Mouse (Mus musculus): ENCODE data around the gene Grk1.

Gene Grk1

DNA sequence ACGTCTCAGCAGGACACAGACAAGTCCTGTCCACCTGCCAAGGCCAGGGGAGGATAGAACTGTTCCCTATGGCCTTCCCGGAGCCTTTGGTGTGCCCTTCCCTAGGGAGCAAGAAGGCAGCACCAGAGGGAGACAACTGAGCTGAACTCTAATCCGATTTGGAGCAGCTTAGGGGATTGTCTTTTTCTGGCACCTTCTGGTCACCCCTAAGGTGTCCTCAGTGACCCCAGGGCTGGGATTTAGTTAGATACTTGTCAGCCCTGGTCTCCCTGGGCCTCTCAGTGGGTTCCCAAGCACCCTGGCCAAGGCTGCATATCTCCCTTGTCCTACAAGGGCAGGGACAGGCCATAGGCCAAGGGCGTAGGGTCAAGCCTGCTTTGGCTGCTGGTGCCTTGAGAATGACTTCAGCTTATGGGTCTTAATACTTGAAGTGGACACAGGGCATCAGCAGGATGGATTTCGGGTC lies at the start of gene Grk1:
TSS of gene Grk1 (plus strand) at position 416 of the 466 bp plus-strand sequence.
- DNase-seq (ENCODE audit: low read depth, low spot score), result no peak

GRCm38 (mm10) chr8:13356221-13356620 lies 48.7 kb upstream of the Grk1 start:
- DNase-seq (ENCODE audit: low read depth, low spot score), result no peak

- no peak for DNase-seq (ENCODE audit: low read depth, low spot score)
Measured at GRCm38 (mm10) chr8:13356681-13357080, 48.2 kb upstream of the Grk1 start.

- DNase-seq (ENCODE audit: low read depth, low spot score), result no peak
Measured at GRCm38 (mm10) chr8:13360213-13360612, 44.7 kb upstream of the Grk1 start.

DNA sequence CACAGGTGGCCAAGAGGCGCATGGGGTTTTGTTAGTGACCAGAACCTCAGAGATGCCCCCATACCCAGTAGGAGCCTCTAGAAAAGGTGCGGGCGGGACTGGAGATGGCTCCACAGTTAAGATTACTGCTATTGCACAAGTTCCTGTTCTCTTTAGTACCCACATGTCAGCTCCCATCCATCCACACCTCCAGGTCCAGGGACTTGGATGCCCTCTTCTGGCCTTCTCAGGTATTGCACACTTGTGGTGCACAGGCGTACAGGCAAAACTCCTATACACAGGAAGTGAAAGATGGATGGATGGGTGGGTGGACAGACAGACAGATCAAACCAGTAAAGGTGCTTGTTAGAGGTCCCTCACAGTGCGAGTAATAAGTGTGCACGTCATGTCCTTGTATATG lies 43.0 kb upstream of the Grk1 start:
- DNase-seq (ENCODE audit: low read depth, low spot score), result no peak

DNA sequence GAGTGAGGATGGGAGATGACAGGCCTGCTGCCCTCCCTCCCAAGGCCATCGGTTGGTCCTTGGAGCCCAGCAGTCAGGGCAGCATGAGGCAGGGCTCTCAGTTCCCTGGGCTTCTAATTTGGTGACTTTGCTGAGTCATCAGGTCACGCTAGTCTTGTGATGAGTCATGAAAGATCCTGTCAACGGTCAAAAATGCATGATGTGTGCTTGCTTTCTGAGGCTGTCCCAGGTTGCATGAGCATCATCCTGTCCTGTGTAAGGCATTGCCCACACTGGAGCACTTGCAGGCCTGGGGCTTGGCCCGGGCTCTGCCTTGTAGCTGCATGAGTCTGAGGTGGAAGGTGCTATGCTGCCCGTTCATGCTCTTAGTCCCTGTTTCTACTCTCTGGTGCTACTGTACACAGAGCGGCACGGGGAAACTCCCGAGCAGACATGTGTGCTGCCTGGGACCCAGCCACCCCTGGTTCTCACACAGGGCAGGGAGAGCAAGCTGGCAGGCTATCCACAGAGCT lies 31.7 kb upstream of the Grk1 start:
- DNase-seq (ENCODE audit: low read depth, low spot score), result no peak

GRCm38 (mm10) chr8:13381630-13382029 lies 23.3 kb upstream of the Grk1 start:
- no peak for DNase-seq (ENCODE audit: low read depth, low spot score)

DNA sequence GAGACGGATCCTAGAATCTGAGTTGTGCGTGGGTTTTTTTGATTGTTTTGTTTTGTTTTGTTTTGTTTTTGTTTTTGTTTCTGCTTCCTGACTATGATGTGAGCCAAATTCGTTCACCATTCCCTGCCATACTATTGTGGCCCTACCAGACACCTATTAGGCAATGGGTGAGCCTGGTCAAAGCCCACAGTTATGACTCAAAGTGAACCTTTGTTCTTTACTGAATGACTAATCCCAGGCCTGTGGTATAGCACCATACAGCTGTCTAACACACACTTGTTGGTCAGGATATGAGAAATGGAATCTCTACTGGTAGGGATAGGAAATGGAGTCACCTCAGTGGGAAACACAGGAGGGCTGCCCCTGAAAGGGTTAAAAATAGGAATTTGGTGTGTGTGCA lies 22.3 kb upstream of the Grk1 start:
- DNase-seq (ENCODE audit: low read depth, low spot score), result no peak

- DNase-seq (ENCODE audit: low read depth, low spot score), result no peak
Measured at GRCm38 (mm10) chr8:13382999-13383398, 21.9 kb upstream of the Grk1 start.

GRCm38 (mm10) chr8:13386366-13386765 lies 18.5 kb upstream of the Grk1 start:
- DNase-seq (ENCODE audit: low read depth, low spot score), result no peak

GRCm38 (mm10) chr8:13387728-13388127 lies 17.2 kb upstream of the Grk1 start:
- DNase-seq (ENCODE audit: low read depth, low spot score), result no peak

GRCm38 (mm10) chr8:13388744-13389143 lies 16.1 kb upstream of the Grk1 start:
- no peak for DNase-seq (ENCODE audit: low read depth, low spot score)

DNA sequence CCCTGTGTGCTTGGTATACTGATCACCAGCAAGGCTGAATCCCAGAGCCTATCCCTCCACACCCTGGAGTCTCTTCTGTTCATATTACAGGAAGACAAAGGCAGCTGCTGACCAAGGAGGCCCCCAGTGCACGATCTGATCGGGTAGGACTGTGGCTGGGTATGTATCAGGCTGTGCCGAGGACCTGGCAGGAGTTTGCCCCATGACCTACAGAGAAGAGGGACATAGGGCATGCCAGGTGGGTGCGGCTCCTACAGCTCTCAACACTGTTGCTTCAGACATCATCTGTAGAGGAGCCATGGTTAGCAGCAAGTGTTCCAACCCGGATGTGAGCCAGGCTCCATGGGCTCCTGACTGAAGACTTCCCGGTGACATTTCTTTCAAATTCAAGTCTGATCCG lies 11.0 kb upstream of the Grk1 start:
- no peak for DNase-seq (ENCODE audit: low read depth, low spot score)

- no peak for DNase-seq (ENCODE audit: low read depth, low spot score)
Measured at GRCm38 (mm10) chr8:13396725-13397124, 8.2 kb upstream of the Grk1 start, which contains the start of gene Atp4b. Atp4b (minus strand) TSS chr8:13396825.

GRCm38 (mm10) chr8:13403517-13403916 lies 1.4 kb upstream of the Grk1 start:
- no peak for DNase-seq (ENCODE audit: low read depth, low spot score)

DNA sequence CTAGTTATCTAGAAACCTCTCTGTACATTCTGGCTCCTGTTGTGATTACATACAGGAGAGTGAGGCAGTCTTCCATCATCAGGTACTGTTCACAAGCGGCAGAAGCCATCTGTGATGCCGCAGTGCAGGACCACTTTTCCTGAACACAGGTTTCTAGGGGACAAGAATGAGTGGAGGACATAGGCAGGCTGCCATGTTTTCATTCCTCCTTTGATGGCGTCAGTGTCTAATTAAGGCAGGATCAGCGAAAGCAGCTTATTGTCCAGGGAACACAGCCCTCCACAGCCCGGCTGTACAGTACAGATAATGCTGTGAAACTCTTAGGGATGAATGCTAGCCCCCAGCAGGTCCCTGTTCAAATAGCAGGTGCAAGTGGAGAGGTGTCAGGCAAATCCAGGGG lies 1.1 kb downstream of the Grk1 start:
- DNase-seq (ENCODE audit: low read depth, low spot score), result no peak

GRCm38 (mm10) chr8:13411597-13411996 lies 6.7 kb downstream of the Grk1 start:
- DNase-seq (ENCODE audit: low read depth, low spot score), result peak; percentile 16

GRCm38 (mm10) chr8:13412891-13413558 lies 8.1 kb downstream of the Grk1 start:
- peak; percentile 12 for DNase-seq (ENCODE audit: low read depth, low spot score)

DNA sequence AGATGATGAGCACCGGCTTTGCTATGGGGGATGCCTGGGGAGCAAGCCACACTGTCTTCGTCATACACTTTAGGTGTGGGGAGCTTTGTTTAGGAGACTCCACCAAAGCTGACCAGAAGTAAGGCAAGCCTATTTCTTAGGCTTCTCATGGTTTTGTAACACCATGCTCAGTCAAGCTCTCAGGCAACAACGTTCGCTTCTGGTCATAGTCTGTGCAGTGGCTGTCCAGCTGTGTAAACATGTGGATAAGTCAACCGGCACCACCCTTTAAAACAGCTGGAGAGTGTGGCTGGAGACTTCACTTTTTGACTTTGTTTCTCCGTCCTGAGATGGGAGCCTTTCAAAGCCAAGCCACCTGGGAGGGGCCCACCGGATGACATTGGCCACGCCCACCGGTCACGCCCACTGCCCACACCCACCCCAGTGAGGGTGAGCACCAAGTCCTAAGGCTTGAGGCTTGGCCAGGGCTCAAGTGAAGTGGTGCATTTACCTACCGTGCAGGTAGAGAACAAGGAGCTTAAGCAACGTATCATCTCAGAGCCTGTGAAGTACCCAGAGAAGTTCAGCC lies 9.0 kb downstream of the Grk1 start:
- DNase-seq (ENCODE audit: low read depth, low spot score), result no peak

GRCm38 (mm10) chr8:13415879-13416278 lies 11.0 kb downstream of the Grk1 start:
- DNase-seq (ENCODE audit: low read depth, low spot score), result no peak

DNA sequence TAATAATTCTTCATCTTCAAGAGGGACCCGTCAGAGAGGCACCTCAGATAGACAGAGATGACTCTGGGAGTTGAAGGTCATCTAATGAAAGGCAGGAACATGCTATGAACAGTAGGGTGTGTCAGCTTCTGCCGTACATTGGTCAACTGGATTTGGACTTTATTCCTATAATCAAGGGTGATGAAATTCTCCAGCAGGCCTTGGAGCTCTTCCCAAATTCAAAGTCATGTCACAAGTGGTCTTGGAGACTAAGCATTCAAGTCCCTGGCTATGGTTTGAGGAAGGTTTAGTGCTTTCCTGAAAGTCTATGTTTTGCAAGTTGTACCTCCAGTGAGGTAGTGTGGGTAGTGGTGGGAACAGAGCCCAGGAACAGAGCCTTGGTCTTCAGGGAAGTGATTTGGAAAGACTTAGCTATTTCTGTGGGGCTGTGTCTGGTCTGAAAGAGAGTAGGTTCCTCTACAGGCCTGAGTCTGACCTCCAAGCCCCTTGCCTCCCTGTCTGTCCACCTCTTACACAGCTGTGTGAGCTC lies 14.3 kb downstream of the Grk1 start:
- no peak for DNase-seq (ENCODE audit: low read depth, low spot score)

DNA sequence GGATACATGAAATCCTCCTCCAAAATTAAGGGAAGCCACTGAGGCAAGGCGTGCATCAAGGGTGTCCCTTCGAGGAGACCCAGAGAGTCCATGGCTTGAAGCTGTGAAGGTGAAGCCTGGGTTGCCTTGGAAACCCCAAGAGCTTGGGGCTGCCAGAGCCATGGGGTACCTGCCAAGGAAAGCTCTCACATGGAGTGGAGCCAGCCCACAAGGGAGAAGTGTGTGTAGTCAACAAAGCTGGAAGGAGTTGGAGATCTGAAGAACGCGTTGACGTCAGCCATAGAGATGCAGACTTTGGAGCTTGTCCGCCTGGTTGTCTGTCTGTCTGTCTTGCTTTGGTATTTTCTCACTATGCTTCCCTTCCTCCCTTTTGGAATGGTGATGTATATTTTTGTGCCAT lies 16.1 kb downstream of the Grk1 start:
- no peak for DNase-seq (ENCODE audit: low read depth, low spot score)

GRCm38 (mm10) chr8:13427351-13427750 lies 22.5 kb downstream of the Grk1 start:
- DNase-seq (ENCODE audit: low read depth, low spot score), result no peak
